Mouse (Mus musculus): ENCODE results near the gene Traf5.

GRCm38 (mm10) chr1:192100742-192101141 lies 8.4 kb upstream of the Traf5 start:
- TF ChIP-seq CTCF (IDR thresholded peaks at IDR 0.05; ENCODE audit: borderline replicate concordance, insufficient read depth, low read length) (no peak), POLR2A (IDR thresholded peaks at IDR 0.05; ENCODE audit: low read depth, low read length) (no peak)

Data from embryonic fibroblast, embryonic 13.5 days (primary cell).